Mouse (Mus musculus): Measurements from ENCODE around the gene Zzz3. TPM values are rescaled to one million over a fixed set of nuclear protein-coding genes. Genes with fewer than 3 reads are reported as not detected.

The Zzz3 gene
- polyA plus RNA-seq, 1 experiment from 2014 or later, result 22.8 TPM

DNA sequence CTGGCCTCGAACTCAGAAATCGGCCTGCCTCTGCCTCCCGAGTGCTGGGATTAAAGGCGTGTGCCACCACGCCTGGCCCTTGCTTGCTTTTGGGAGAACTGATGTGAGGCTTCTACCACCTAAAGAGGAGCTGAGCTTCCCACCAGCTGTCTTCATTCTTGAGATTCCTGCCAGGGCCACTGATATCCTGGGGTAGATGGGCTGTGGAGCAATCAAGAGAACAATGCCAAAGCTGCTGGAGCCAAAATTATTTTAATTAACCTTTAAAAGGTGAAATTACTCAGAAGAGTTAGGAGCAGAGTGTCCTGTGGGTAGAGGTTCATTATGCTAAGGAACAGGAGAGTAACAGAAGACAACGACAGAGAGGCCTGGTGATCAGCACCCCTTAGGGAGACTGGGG is 70.1 kb downstream of the Zzz3 start:
- Histone ChIP-seq H3K4me3 (ENCODE audit: low read depth, low read length) (no peak overlapping the region), H3K4me1 (replicated peaks; ENCODE audit: control insufficient read depth, insufficient read depth) (no peaks in the 10 kb centered on the region), H3K9ac (ENCODE audit: low read length) (no peak overlapping the region), H3K27me3 (ENCODE audit: control insufficient read depth, insufficient read depth, low read length) (no peaks in the 10 kb centered on the region), H3K4me2 (replicated peaks; ENCODE audit: low read depth) (no peak overlapping the region), H3K36me3 (ENCODE audit: control insufficient read depth, insufficient read depth, low read length) (0 out of 2 replicates have a peak, but pooled peaks cover under 1% of the 10 kb centered on the region), H3K27ac (replicated peaks) (no peak overlapping the region), H3K9me3 (ENCODE audit: control insufficient read depth, low read length) (no peaks in the 10 kb centered on the region)
- ATAC-seq (ENCODE audit: low FRiP score, low TSS enrichment), result no peak
- no peak for TF ChIP-seq CTCF (IDR thresholded peaks at IDR 0.05; ENCODE audit: low read depth)
- no peak for TF ChIP-seq EP300 (optimal IDR thresholded peaks at IDR 0.05)
- WGBS, result 84% methylated on average over 5 of the region's 6 CpGs
- DNase-seq (ENCODE audit: low spot score), result no peak

DNA sequence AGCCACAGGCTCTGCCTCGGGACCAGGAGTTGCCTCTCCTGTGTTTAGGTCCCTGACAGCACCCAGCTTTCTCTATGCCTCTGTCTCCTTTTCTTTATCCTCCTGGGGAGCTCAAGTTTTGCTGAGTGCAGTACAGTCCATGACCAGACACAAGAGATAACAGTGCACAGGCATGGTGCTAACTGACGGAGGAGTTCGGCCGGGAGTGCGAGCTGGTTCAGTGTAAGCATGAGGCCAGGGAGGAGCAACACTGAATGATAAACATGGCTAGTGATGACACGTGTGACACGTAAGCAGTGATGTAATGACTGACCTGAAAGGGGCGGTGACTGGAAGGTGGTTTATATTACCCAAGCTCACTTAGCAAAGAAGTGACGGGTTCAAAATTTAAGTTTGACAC is 71.6 kb downstream of the Zzz3 start:
- Histone ChIP-seq H3K27me3 (ENCODE audit: control insufficient read depth, insufficient read depth, low read length) (no peaks in the 10 kb centered on the region), H3K9ac (ENCODE audit: low read length) (no peak overlapping the region), H3K4me3 (ENCODE audit: low read depth, low read length) (no peak overlapping the region), H3K9me3 (ENCODE audit: control insufficient read depth, low read length) (no peaks in the 10 kb centered on the region), H3K27ac (replicated peaks) (no peak overlapping the region), H3K4me1 (replicated peaks; ENCODE audit: control insufficient read depth, insufficient read depth) (no peaks in the 10 kb centered on the region), H3K4me2 (replicated peaks; ENCODE audit: low read depth) (no peak overlapping the region), H3K36me3 (ENCODE audit: control insufficient read depth, insufficient read depth, low read length) (no peaks in the 10 kb centered on the region)
- 80% methylated on average over 9 of the region's 9 CpGs for WGBS
- ATAC-seq (ENCODE audit: low FRiP score, low TSS enrichment) (no peak), DNase-seq (ENCODE audit: low spot score) (no peak)
- TF ChIP-seq CTCF (IDR thresholded peaks at IDR 0.05; ENCODE audit: low read depth) (no peak), EP300 (optimal IDR thresholded peaks at IDR 0.05) (no peak)

DNA sequence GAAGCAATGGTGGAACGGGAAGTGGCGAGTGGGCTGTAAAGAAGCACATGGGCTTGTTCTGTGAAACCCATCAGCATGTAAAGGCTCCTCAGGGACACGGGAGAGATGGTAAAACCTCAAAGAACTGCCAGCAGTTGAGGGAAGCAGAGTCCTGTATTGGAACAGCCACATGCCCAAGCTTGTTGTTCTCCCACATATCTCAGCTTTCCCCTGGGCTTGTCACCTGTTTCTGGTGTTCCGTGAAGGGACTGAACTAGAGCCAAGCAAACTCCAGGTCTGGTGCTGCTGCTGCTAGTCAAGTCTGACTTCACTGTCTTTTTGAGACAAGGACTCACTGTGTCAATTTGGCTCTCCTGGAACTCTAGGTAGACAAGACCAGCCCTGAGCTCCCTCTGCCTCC is 72.0 kb downstream of the Zzz3 start:
- DNase-seq (ENCODE audit: low spot score), result no peak

DNA sequence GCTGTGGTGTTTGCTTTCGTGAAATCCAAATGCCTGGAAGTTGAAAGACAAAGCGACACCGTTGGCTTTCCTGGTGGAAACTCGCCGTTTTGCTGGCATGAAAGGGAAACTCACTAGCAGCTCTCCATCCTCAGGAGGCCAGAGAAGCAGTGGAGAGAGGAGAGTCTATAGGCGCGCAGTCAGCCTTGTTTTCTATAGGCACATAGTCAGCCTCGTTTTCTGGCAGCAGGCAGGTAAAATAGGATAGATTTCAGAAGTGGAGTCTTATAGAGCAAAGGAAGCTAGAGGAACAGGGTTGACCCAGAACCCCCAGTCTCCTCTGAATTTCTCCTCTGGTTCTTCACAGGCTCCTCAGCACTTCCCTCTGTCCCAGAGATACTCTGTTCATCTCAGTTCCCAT is 72.8 kb downstream of the Zzz3 start:
- TF ChIP-seq CTCF (IDR thresholded peaks at IDR 0.05; ENCODE audit: low read depth) (no peak), EP300 (optimal IDR thresholded peaks at IDR 0.05) (no peak)
- H3K4me1 ChIP-seq (replicated peaks; ENCODE audit: control insufficient read depth, insufficient read depth), result no peaks in the 10 kb centered on the region
- H3K4me3 ChIP-seq (ENCODE audit: low read depth, low read length), result no peak overlapping the region
- ATAC-seq (ENCODE audit: low FRiP score, low TSS enrichment), result no peak
- no peak overlapping the region for H3K27ac ChIP-seq (replicated peaks)
- DNase-seq (ENCODE audit: low spot score), result no peak
- H3K9me3 ChIP-seq (ENCODE audit: control insufficient read depth, low read length), result no peaks in the 10 kb centered on the region
- 90% methylated on average over 8 of the region's 8 CpGs for WGBS
- H3K4me2 ChIP-seq (replicated peaks; ENCODE audit: low read depth), result no peak overlapping the region
- no peaks in the 10 kb centered on the region for H3K27me3 ChIP-seq (ENCODE audit: control insufficient read depth, insufficient read depth, low read length)
- H3K9ac ChIP-seq (ENCODE audit: low read length), result no peak overlapping the region
- H3K36me3 ChIP-seq (ENCODE audit: control insufficient read depth, insufficient read depth, low read length), result no peaks in the 10 kb centered on the region

More for the DNA sequence above, 72.0 kb downstream of the Zzz3 start:
- Histone ChIP-seq H3K9me3 (ENCODE audit: control insufficient read depth, low read length) (no peaks in the 10 kb centered on the region), H3K4me2 (replicated peaks; ENCODE audit: low read depth) (no peak overlapping the region), H3K27ac (replicated peaks) (no peak overlapping the region), H3K4me1 (replicated peaks; ENCODE audit: control insufficient read depth, insufficient read depth) (no peaks in the 10 kb centered on the region), H3K27me3 (ENCODE audit: control insufficient read depth, insufficient read depth, low read length) (no peaks in the 10 kb centered on the region), H3K36me3 (ENCODE audit: control insufficient read depth, insufficient read depth, low read length) (no peaks in the 10 kb centered on the region), H3K9ac (ENCODE audit: low read length) (no peak overlapping the region), H3K4me3 (ENCODE audit: low read depth, low read length) (no peak overlapping the region)
- WGBS, result 72% methylated on average over 4 of the region's 4 CpGs
- no peak for TF ChIP-seq EP300 (optimal IDR thresholded peaks at IDR 0.05)
- TF ChIP-seq CTCF (IDR thresholded peaks at IDR 0.05; ENCODE audit: low read depth), result no peak
- no peak for ATAC-seq (ENCODE audit: low FRiP score, low TSS enrichment)

DNA sequence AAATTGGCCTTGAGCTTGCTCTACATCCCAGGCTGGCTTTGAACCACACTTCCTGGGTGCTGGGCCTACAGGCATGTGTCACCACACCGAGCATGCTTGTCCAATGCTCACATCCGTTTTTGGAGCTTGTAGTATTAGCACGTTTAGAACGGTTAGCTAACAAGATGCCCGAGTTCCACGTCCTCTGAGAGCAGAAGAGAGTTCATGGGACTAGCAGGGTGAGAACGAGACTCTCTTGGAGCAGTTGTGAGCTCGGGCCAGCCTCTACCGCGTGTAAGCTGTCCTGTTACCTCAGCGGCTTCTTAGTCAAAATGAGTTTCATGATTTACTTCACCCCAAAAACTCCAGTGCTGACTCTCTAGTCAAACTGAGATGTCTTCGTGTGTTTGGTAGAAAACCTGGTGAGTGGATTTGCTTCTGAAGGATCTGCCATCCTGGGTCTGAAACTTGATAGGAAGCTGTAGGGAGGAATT is 73.3 kb downstream of the Zzz3 start:
- TF ChIP-seq CTCF (IDR thresholded peaks at IDR 0.05; ENCODE audit: low read depth) (no peak), EP300 (optimal IDR thresholded peaks at IDR 0.05) (no peak)
- Histone ChIP-seq H3K9me3 (ENCODE audit: control insufficient read depth, low read length) (no peaks in the 10 kb centered on the region), H3K27ac (replicated peaks) (no peak overlapping the region), H3K9ac (ENCODE audit: low read length) (no peak overlapping the region), H3K27me3 (ENCODE audit: control insufficient read depth, insufficient read depth, low read length) (no peaks in the 10 kb centered on the region), H3K4me3 (ENCODE audit: low read depth, low read length) (no peak overlapping the region), H3K4me1 (replicated peaks; ENCODE audit: control insufficient read depth, insufficient read depth) (no peaks in the 10 kb centered on the region), H3K4me2 (replicated peaks; ENCODE audit: low read depth) (no peak overlapping the region), H3K36me3 (ENCODE audit: control insufficient read depth, insufficient read depth, low read length) (no peaks in the 10 kb centered on the region)
- ATAC-seq (ENCODE audit: low FRiP score, low TSS enrichment) (no peak), DNase-seq (ENCODE audit: low spot score) (no peak)
- WGBS, result 74% methylated on average over 12 of the region's 12 CpGs

DNA sequence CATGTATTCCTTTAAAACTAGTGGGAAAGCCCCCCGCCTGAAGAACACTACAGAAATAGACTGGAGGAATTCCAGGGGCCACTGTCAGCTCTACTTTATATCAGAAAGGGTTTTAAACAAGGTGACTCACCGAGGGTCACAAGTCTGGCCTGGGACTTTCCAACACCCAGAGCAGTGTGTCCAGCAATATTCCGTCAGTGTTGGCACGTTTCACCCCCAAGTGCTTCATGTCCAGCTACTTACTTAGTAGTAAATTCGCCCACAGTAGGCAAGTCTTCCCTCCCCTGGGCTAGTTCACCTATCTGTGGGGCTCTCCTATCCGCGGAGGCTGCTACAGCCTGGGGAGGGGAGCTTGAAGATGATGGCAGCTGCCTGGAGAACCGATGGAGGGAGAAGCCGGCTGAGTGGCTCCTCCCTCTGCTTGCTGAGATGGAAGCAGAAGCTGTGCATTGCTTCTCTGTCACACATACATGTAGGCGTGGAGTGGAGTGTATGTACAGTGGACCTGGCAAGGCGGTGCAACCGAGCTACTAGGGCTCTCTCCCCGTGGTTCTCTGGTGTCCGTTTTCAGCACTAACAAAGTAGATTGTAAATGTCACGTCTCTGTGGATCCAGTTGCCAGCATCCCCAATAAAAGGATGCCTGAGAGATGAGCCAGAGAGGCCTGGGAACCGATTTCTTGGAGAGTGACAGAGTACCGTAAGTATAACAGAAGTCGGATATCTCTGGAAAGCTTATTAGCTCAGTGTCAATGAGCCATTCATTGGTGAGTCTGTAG is 74.3 kb downstream of the Zzz3 start:
- H3K4me2 ChIP-seq (replicated peaks; ENCODE audit: low read depth), result no peak overlapping the region
- DNase-seq (ENCODE audit: low spot score) (no peak), ATAC-seq (ENCODE audit: low FRiP score, low TSS enrichment) (no peak)
- no peak overlapping the region for H3K9ac ChIP-seq (ENCODE audit: low read length)
- no peak overlapping the region for H3K4me3 ChIP-seq (ENCODE audit: low read depth, low read length)
- TF ChIP-seq CTCF (IDR thresholded peaks at IDR 0.05; ENCODE audit: low read depth) (no peak), EP300 (optimal IDR thresholded peaks at IDR 0.05) (no peak)
- no peaks in the 10 kb centered on the region for H3K27me3 ChIP-seq (ENCODE audit: control insufficient read depth, insufficient read depth, low read length)
- H3K9me3 ChIP-seq (ENCODE audit: control insufficient read depth, low read length), result no peaks in the 10 kb centered on the region
- 59% methylated on average over 18 of the region's 18 CpGs for WGBS
- H3K27ac ChIP-seq (replicated peaks), result no peak overlapping the region
- H3K36me3 ChIP-seq (ENCODE audit: control insufficient read depth, insufficient read depth, low read length), result no peaks in the 10 kb centered on the region
- no peaks in the 10 kb centered on the region for H3K4me1 ChIP-seq (replicated peaks; ENCODE audit: control insufficient read depth, insufficient read depth)
